Mouse (Mus musculus) lung, adult 2 months (tissue): ENCODE measurements around the gene Tfip11.

Source experiments
- CTCF ChIP-seq: fragments of 200-500 bp; IDR thresholded peaks from 2 replicates; pipeline ENCODE4 v1.5.1; 2011; ENCODE audit warnings: mild to moderate bottlenecking, low read length, control low read depth; ENCODE audit not compliant: insufficient read depth
- POLR2A ChIP-seq: fragments of 200-500 bp; IDR thresholded peaks from 2 replicates; pipeline ENCODE4 v1.6.1; 2011; ENCODE audit warnings: low read depth, mild to moderate bottlenecking, control low read depth, low read length, borderline replicate concordance; ENCODE audit errors: extremely low read depth

DNA sequence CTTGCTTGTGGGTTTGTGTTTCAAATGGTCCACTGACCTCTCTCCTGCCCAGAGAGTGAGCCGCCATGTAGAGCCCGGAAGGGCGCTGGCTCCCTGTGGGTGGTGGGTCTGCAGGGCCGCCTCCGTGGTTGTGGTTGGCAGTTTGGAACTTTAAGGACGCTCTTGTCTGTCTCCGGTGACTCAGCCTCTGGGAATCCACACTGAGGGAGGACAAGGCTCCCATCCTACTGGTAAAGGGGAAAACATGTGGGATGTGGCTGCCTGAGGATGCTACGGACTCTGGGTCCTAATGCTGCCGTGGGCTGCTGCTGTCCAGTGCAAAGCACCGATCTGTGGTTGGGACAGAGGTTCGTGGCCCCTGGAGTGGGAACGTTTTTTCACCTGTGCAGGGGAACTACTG, 41.8 kb downstream of the Tfip11 start:
- TF ChIP-seq POLR2A (no peak), CTCF (no peak)
